Mouse (Mus musculus): ENCODE data around the gene Abcb4.
"Not testable (repeated sequence)": the region's sequence is repeated elsewhere in the genome, so short reads cannot be mapped to it uniquely, and the experiment has no call there.

Gene Abcb4

DNA sequence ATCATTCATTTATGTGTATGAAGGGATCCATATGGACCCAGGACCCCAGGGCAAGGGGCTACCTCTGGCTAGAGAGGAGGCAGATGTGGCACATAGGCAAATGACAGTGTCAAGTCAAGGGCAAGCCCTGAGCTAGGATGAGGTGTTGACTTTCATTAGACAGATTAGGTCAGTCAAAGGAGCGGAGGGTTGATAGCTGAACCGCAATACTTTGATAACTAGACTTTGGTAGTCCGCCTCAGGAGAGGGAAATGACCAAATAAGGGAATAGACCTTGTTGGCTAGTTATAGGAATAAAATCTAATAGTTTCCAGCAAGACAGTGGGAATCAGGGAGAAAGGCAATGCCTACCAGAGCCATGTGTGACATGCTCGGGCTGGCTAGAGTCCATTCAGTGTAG is 105.6 kb downstream of the Abcb4 start:
- no peak for DNase-seq (ENCODE audit: low spot score)

DNA sequence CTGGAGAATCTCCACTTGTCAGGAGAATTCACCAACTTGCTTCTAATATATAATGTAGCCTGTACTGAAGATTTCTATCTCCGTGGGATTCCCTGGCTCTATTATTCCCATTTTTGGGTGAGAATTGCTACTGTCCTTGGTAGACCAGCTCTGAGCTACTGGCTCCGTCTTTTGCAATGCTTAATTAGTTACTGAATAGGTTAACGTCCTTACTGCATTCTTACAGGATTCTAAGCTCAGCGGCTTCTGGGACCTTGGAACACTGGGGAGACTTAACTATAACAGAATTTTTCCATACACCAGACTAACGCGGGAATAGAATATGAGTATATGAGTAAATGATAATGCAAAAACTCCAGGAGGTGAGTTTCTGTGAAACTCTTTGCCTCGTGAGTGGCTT is 106.5 kb downstream of the Abcb4 start:
- DNase-seq (ENCODE audit: low spot score), result peak; percentile 43

DNA sequence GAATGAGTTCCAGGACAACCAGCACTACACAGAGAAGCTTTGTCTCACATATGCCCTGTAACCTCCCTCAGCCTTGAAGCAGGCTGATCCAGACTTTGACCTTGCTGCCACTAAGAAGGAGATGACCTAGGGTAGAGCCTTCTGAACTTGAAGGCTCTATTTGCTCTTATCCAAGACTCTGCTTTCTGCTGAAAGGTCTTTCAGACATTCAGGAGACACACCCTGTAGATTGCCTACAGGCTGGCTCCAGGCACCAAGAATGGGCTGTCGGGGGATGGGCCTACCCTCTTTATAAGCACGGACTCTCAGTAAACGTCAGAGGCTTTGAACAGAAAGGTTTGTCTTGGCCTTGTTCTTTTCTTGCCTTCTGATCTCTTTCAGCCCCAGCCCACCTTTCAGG is 113.1 kb downstream of the Abcb4 start:
- DNase-seq (ENCODE audit: low spot score), result not testable (repeated sequence)

All from yolk sac, embryonic 10.5 days (tissue).